Mouse (Mus musculus): ENCODE data around the gene Gtpbp2. TPM values are rescaled to one million over a fixed set of nuclear protein-coding genes. Genes with fewer than 3 reads are reported as not detected.

The Gtpbp2 gene
- 10 to 100 TPM; 70.2 to 77.6 TPM for total RNA-seq (2021)
- long read RNA-seq, experiment 1, transcript Gtpbp2-201 (12 exons, 2,966 nt), result major isoform, 14 of 34 reads
- long read RNA-seq, experiment 1, partial matches to known transcripts, result 5 of 34 reads
- long read RNA-seq, experiment 1, other reads (novel, unspliced or antisense), result 9 of 34 reads
- long read RNA-seq, experiment 2, transcript Gtpbp2-201 (12 exons, 2,966 nt), result major isoform, 18 of 36 reads
- long read RNA-seq, experiment 2, partial matches to known transcripts, result 6 of 36 reads
- long read RNA-seq, experiment 2, other reads (novel, unspliced or antisense), result 9 of 36 reads

GRCm38 (mm10) chr17:46160686-46161085 is at the start of gene Gtpbp2:
Gene Gtpbp2, plus strand, starts transcription at chr17:46161032.
- peak; percentile 77 to 91 for DNase-seq (ENCODE audit: low spot score in 2 of 2)

- DNase-seq (ENCODE audit: low spot score in 2 of 2), result no peak
Measured at GRCm38 (mm10) chr17:46115489-46115888, 45.3 kb upstream of the Gtpbp2 start.

DNA sequence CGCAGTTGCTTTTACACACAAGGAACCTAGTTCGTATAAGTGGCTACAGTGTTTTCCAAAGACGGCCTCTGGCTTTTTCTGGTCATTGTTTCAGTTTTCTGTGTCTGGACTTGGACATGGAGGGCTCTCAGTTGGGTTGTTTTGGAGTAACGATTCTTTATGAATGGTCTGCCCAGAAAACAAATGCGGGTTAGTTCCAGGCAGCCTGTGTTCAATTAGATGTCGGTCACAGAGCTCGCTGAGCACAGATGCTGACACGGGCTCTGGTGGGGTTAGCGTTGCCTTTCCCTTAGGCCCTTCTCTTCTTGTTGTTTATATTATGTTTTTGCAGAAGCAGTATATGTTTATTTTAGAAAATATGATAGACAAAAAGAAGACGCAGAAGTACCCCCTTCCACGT is 44.7 kb upstream of the Gtpbp2 start:
- no peak for DNase-seq (ENCODE audit: low spot score in 2 of 2)

GRCm38 (mm10) chr17:46116881-46117280 is 44.0 kb upstream of the Gtpbp2 start:
- DNase-seq (ENCODE audit: low spot score in 2 of 2), result no peak

DNA sequence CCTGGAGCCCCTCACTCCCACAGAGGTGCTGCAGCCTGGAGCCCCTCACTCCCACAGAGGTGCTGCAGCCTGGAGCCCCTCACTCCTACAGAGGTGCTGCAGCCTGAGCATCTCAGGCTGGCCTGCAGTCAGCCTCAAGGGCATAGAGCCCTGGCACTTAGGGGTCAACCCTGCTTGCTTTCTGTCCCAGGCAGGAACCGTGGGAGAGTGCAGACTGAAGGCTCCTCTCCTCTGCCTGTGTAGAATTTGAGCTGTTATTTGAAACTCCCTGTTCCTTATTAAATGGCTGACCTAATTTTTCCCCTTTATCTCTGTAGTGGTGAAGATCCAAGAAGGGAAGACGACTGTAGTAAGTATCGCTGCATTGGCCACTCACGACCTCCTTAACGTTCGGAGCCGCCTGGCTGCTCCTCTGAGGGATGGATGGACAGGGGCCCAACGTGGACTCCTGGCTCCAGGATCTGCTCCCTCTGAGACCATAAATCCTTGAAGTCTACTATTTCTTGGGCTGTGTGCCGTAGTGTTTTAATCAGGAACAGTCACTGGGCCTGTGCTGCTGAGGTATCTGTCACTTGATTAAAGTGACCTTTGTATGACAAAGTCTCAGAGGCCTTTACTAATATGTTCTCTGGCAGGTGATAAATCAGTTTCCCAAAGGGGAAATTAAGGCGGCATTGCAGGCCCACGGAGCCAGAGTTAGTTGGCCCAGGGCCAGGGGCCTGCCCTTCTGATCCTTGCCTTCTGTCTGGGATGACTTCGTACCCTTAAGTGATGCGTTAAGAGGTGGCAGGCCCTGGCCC is 43.0 kb upstream of the Gtpbp2 start:
- DNase-seq (ENCODE audit: low spot score in 2 of 2), result no peak

DNA sequence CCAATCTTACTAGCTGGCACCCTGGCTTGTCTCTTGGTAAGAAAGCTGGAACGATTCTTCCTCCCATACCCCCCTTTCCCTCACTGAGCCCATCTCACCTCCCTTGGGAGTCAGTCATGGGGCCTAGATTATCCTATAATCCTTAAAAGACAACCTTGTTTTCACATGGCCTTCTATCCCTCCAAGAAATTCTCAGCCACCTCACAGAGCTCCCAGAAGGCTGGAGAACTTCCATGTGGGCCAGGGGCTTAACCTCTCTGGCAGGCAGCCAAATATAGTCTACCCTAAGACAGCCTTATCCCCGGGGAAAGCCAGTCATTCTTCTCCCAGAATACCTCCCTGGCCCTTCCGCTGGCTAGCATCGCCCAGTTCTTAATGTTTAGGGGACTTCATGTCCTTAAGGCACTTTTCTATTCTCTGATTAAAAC is 42.4 kb upstream of the Gtpbp2 start:
- no peak for DNase-seq (ENCODE audit: low spot score in 2 of 2)

DNA sequence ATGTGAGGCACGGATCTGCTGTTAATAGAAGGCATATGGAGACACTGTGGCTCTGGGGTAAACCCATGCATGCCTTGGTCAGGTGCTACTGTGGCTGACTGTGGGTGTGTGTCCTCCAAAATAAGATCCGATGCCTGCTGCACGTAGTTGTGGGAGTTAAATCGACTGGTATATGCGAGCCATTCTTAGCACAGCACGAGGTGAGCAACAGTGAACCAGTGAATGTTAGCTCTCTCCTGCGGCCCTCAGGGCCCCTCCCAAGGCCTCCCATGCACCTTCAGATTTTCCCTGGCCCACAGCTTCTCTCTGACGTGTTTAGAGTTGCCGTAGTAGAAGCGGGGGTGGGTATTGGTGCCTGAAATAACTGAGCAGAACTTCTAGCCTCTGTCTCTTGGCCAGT is 41.2 kb upstream of the Gtpbp2 start:
- no peak for DNase-seq (ENCODE audit: low spot score in 2 of 2)

DNA sequence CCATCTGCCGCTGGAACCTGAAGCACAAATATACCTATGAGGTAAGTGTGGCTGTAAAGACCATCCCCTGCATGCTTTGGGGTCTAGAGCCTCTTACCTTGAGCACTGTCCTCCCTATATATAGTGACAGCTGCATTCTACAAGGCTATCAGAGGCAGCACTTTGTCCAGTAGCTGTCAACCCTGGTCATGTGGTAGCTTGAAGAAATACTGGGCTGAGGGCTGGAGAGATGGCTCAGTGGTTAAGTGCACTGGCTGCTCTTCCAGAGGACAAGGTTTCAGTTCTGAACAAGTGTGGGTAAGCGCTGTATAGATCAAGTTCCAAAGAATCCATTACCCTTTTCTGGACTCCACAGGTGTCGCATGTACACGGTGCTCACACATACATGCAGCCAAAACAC is 38.0 kb upstream of the Gtpbp2 start:
- no peak for DNase-seq (ENCODE audit: low spot score in 2 of 2)

DNA sequence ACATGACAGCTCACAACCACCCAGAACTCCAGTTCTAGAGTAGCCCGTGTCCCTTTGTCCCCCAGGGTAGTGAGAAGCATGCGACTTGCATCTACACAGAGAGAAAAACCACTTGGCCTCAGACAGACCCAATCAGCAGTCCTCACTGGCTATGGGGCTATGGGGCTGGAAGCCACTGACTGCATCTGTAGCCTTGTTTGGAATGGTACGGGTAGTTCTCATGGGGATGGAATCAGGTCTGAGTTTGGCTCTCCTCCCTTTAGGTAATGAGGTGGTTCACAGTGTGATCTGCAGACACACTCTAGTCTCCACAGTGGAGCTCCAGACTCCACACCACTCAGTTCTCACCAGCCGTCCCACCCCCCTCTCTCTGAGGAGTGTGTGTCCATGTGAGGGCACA is 37.5 kb upstream of the Gtpbp2 start:
- no peak for DNase-seq (ENCODE audit: low spot score in 2 of 2)

GRCm38 (mm10) chr17:46123953-46124700 is 36.7 kb upstream of the Gtpbp2 start:
- DNase-seq (ENCODE audit: low spot score in 2 of 2), result no peak

DNA sequence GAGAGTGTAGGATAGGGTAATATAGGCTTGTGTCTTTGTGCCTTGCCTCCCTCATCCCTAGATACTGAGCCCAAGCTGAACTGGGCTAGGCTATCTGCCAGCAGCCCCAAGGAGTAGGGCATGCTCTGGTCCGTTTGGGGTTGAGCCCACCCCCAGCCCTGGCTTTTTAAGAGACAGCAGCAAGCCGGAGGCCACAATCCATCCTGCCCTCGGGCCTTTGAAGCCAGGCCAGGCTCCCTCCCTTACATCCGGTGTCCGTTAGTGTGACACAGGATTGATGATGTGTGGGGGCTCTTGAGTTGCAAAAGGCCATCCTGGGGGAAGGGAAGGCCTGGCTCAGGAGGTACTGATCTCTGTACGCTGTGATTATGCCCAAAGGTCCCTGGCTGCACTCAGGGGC is 34.2 kb upstream of the Gtpbp2 start:
- DNase-seq (ENCODE audit: low spot score in 2 of 2), result no peak

- DNase-seq (ENCODE audit: low spot score in 2 of 2), result no peak
Measured at GRCm38 (mm10) chr17:46127814-46128493, 32.9 kb upstream of the Gtpbp2 start.

- peak; percentile 42 to 68 for DNase-seq (ENCODE audit: low spot score in 2 of 2)
Measured at GRCm38 (mm10) chr17:46129741-46130498, 30.9 kb upstream of the Gtpbp2 start.

DNA sequence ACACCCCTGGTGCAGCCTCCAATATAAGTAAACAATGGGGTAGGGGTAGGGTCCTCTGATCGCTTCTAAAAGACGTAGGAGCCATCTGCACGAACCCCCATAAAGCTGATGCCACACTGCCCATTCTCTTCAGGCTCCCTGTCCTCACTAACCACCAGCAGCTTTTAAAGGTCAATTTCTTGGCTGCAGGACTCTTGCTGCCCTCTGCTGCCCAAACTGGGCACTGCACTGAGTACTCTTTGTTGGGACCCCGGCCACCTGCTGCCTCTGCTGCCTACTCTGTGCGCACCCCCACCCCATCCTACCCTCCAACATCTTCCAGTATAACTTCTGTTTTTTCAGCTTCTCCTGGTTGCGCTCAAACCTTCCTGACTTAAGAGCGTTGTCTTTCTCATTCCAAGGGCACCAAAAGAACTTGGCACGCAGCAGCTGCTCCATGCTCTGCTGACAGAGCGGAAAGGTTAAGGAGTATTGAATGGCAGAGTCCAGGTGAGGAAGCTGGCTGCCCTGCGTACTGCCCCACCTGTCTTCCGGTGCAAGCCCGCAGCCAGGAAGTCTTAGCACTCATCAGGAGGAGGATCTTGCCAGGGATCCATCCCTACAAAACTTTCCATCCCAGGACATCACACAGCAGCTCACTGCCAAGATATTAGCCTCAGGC is 28.6 kb upstream of the Gtpbp2 start:
- peak; percentile 67 to 77 for DNase-seq (ENCODE audit: low spot score in 2 of 2)

DNA sequence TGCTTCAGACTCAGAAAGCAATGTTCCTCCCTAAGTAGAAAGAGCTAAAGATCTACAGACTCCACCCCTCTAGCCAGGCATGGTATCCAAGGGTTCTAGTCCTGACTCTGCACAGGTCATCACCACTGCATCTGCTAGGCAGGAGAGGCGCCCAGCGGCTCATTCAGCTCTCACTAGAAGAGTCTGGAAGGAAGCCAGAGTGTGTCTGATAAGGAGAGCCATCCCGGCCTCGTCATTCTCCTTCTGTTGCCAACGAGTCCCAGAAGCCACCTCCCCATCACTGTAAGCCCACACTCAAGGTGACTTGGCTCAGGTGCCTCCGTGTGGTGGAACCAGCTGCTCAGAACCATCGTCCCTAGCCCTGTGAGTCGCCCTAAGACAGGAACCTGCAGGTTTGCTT is 28.0 kb upstream of the Gtpbp2 start:
- DNase-seq (ENCODE audit: low spot score in 2 of 2), result no peak

DNA sequence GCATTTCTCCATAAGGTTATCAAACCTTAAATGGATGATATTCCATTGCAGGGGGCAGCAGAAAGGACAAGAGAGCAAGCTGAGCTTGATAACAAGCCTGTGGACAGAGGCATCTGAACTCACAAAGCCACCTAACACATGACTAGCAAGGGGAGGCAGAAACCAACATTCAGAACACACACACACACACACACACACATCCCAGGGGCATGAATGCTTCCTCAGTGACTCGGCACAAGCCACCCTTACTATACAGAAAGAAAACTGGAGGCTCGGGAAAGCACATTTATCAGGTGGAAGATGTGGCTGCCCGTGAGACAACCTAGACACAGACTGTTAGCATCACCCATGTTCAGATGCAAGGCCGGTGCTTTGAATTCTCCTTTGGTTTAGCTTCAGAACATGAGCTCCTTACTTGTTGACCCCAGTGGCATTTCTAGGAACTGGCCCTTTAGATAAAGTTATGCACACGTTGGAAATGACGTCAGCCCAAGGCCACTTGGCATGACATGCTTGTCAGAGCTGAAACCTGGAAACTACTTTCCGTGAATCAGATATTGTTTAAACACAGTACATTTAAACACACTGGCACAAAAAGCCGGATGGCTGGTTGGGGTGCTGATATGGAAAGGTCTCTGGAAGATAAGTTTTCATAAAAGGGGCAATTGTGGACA is 22.1 kb upstream of the Gtpbp2 start:
- no peak for DNase-seq (ENCODE audit: low spot score in 2 of 2)

- no peak for DNase-seq (ENCODE audit: low spot score in 2 of 2)
Measured at GRCm38 (mm10) chr17:46139872-46140271, 21.0 kb upstream of the Gtpbp2 start.

GRCm38 (mm10) chr17:46143578-46144423 is 17.0 kb upstream of the Gtpbp2 start, which contains the start of gene Rsph9:
Gene Rsph9, minus strand, starts transcription at chr17:46144216.
- peak; percentile 57 to 82 for DNase-seq (ENCODE audit: low spot score in 2 of 2)

Data from gastrocnemius, postnatal 4 days (tissue).